Mouse (Mus musculus) liver, postnatal 0 days (tissue): ENCODE results near the gene Tmem208.

Source experiments
- CTCF ChIP-seq: sonication (generic); IDR thresholded peaks from 2 replicates; pipeline ENCODE4 v1.5.1; 2016; ENCODE audit warnings: antibody characterized with exemption, low read depth
- EP300 ChIP-seq: IDR thresholded peaks from 2 replicates; pipeline ENCODE4 v1.6.1; 2016; ENCODE audit warnings: antibody characterized with exemption, low read depth, mild to moderate bottlenecking

GRCm38 (mm10) chr8:105372473-105372872 is 46.3 kb downstream of the Tmem208 start:
- TF ChIP-seq CTCF (no peak), EP300 (no peak)
